Mouse (Mus musculus): ENCODE data around the gene Hoxc11. TPM values are rescaled to one million over a fixed set of nuclear protein-coding genes. Genes with fewer than 3 reads are reported as not detected.

Hoxc11 gene
- polyA plus RNA-seq, 1 experiment, result not detected

DNA sequence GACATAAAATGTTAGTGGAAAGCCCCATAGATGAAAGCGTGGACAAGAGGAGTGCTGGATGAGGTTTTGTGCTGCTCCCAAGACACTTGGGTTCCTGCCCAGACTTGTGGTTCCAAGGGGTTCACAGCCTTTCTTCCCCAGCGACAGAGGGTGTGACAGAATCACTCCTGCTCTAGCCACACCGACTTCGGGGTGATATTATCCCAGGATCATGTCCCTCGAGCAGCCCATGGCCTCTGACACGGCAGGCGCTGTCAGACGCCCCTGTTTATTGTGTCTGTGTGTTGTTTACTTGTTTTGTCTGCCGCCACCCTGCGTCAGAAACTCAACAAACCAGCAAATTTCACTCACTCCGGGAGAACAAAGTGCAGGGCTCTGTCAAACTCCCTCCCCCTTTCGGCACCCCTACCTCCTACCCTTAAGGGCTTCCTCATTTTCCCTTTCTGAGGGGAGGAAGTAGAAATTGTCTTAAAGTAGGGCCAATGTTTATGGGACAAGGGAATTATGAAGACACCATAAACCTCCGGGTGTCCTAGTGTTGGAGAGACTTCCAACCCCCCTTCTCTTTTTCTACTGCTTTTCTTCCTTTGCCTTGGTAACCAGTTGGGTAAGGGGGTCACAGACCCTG, 48.7 kb downstream of the Hoxc11 start:
- H3K4me3 ChIP-seq (replicated peaks), result no peak overlapping the region
- peaks cover 100% of the 10 kb centered on the region for H3K27me3 ChIP-seq (ENCODE audit: control insufficient read depth)
- H3K9me3 ChIP-seq (ENCODE audit: control insufficient read depth, low read length), result no peaks in the 10 kb centered on the region
- TF ChIP-seq GATA1 (IDR thresholded peaks at IDR 0.05; ENCODE audit: low read length) (no peak), TAL1 (IDR thresholded peaks at IDR 0.05; ENCODE audit: low read length) (no peak)
- no peaks in the 10 kb centered on the region for H3K4me1 ChIP-seq (ENCODE audit: control insufficient read depth)
- no peaks in the 10 kb centered on the region for H3K36me3 ChIP-seq (ENCODE audit: control insufficient read depth)

DNA sequence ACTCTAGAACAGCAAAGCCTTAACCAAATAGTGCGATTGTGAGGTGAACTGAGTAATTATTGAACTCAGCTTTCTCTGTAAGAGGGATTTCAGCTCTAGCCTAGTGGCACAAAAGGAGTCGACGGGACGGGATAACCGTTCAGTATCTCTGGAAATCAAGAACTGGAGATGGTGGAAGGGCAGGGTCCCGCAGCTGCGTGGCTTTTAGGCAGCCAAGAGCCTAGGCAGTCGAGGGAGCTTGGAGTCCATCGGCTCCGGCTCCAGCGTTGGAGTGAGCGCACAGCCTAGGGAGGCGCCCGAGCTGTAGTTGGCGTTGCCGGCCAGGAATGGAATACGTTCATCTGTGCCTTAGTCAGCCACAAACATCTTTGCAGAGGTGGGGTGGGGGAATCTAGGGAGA, 51.1 kb downstream of the Hoxc11 start:
- Histone ChIP-seq H3K9me3 (ENCODE audit: control insufficient read depth, low read length) (no peaks in the 10 kb centered on the region), H3K4me1 (ENCODE audit: control insufficient read depth) (no peaks in the 10 kb centered on the region), H3K36me3 (ENCODE audit: control insufficient read depth) (no peaks in the 10 kb centered on the region), H3K4me3 (replicated peaks) (no peak overlapping the region), H3K27me3 (ENCODE audit: control insufficient read depth) (peaks cover 100% of the 10 kb centered on the region)
- TF ChIP-seq GATA1 (IDR thresholded peaks at IDR 0.05; ENCODE audit: low read length) (no peak), TAL1 (IDR thresholded peaks at IDR 0.05; ENCODE audit: low read length) (no peak)

DNA sequence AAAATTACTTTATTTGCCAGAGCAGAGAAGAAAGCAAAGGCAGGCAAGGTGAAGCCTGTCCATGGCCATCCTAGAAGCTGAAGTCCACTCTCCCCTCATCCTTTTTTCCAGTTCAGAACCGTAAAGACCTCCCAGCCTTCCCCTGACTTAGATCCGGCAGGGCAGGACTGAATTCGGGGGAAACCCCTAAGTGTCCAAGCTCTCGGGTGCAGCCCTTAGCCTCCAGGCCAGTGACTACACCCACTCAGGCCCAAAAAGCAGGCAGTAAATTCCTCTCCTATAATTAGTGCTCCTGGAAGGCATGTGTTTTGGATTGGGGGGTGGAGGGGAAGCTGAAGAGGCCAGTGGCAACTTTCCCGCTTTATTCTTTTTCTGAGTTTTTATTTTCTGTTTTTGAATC, 51.6 kb downstream of the Hoxc11 start:
- Histone ChIP-seq H3K9me3 (ENCODE audit: control insufficient read depth, low read length) (no peaks in the 10 kb centered on the region), H3K4me3 (replicated peaks) (no peak overlapping the region), H3K36me3 (ENCODE audit: control insufficient read depth) (no peaks in the 10 kb centered on the region), H3K27me3 (ENCODE audit: control insufficient read depth) (peaks cover 100% of the 10 kb centered on the region), H3K4me1 (ENCODE audit: control insufficient read depth) (no peaks in the 10 kb centered on the region)
- TF ChIP-seq TAL1 (IDR thresholded peaks at IDR 0.05; ENCODE audit: low read length), result no peak
- no peak for TF ChIP-seq GATA1 (IDR thresholded peaks at IDR 0.05; ENCODE audit: low read length)

DNA sequence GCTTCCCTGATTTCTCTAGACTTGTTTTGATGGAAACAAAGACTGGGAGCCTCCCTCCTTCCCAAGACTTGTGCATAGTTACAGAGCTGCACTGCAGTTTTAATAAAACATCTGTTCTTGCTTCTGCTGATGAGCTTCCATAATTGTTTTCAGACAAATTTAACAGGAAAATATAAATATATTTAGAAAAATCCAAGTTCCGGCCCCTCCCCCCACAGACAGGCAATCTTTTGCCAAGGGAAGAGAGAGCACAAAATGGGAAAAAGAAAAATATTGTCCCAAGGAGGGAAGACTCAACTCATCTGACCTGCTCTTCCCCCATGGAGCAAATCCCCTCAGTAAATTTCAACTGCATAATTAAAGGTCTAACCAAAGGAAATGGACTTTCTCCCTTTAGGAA, 52.1 kb downstream of the Hoxc11 start:
- TF ChIP-seq TAL1 (IDR thresholded peaks at IDR 0.05; ENCODE audit: low read length) (no peak), GATA1 (IDR thresholded peaks at IDR 0.05; ENCODE audit: low read length) (no peak)
- Histone ChIP-seq H3K4me1 (ENCODE audit: control insufficient read depth) (no peaks in the 10 kb centered on the region), H3K27me3 (ENCODE audit: control insufficient read depth) (peaks cover 100% of the 10 kb centered on the region), H3K4me3 (replicated peaks) (no peak overlapping the region), H3K9me3 (ENCODE audit: control insufficient read depth, low read length) (no peaks in the 10 kb centered on the region), H3K36me3 (ENCODE audit: control insufficient read depth) (no peaks in the 10 kb centered on the region)

Other genes starting within 250 kb of the Hoxc11 start
- gene Calcoco1, start 232.2 kb upstream of the Hoxc11 start, polyA plus RNA-seq (2012), result 9.1 and 9.5 TPM in 2 replicates
- not detected in 2 replicates for gene Hoxc13, start 33.3 kb upstream of the Hoxc11 start, polyA plus RNA-seq (2012)
- gene Hoxc12, start 17.7 kb upstream of the Hoxc11 start, polyA plus RNA-seq (2012), result not detected in 2 replicates
- gene Hoxc10, start 12.4 kb downstream of the Hoxc11 start, polyA plus RNA-seq (2012), result not detected in 2 replicates
- not detected in 2 replicates for gene Hoxc5, start 13.0 kb downstream of the Hoxc11 start, polyA plus RNA-seq (2012)
- not detected in 2 replicates for gene Hoxc9, start 22.0 kb downstream of the Hoxc11 start, polyA plus RNA-seq (2012)
- 0.02 TPM in 1 of 2 replicates, not detected in the other for gene Hoxc8, start 36.2 kb downstream of the Hoxc11 start, polyA plus RNA-seq (2012)
- gene Hoxc6, start 43.8 kb downstream of the Hoxc11 start, polyA plus RNA-seq (2012), result not detected in 2 replicates
- 0.02 TPM in 1 of 2 replicates, not detected in the other for gene Hoxc4, start 64.5 kb downstream of the Hoxc11 start, polyA plus RNA-seq (2012)
- gene Smug1, start 212.7 kb downstream of the Hoxc11 start, polyA plus RNA-seq (2012), result 0.07 and 0.19 TPM in 2 replicates

Data from erythroblast, embryonic 14.5 days (primary cell).